Mouse (Mus musculus): ENCODE results near the gene Lipc.

Gene Lipc

GRCm38 (mm10) chr9:70954226-70954625, 2.2 kb upstream of the Lipc start:
- no peak for DNase-seq

- DNase-seq: no peak
Measured at GRCm38 (mm10) chr9:70949336-70949735, 2.7 kb downstream of the Lipc start.

- no peak for DNase-seq
Measured at GRCm38 (mm10) chr9:70947312-70947711, 4.7 kb downstream of the Lipc start.

DNA sequence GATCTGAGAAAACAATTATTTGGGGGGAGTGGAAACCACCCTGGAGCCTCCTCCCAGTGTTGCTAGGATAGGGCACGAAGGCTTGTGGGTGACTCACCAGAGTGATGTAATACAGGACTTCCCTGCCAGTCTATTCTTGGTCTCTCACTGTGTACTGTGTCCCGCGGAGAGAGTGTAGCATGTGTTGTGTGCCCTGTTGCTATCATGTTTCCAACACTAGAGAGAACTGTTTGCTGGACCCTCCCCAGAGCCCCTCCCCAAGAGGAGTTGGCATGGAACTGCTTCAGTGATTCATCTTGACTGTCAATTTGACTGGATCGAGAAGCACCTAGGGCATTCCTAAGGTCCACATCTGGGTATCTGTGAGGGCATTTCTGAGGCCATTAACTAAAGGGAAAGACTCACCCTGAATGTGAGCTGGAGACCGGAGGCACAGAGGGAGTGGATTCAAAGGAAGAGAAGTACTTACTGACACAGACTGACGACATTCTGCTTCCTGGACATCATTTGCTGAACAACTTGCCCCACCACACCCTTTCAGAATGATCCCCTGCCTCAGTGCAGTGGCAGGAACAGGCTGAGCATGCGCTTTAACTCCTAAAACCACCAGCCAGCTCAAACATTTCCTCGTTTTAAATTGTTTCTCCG, 9.2 kb downstream of the Lipc start:
- no peak for DNase-seq

- no peak for DNase-seq
Measured at GRCm38 (mm10) chr9:70939752-70940501, 12.1 kb downstream of the Lipc start.

DNA sequence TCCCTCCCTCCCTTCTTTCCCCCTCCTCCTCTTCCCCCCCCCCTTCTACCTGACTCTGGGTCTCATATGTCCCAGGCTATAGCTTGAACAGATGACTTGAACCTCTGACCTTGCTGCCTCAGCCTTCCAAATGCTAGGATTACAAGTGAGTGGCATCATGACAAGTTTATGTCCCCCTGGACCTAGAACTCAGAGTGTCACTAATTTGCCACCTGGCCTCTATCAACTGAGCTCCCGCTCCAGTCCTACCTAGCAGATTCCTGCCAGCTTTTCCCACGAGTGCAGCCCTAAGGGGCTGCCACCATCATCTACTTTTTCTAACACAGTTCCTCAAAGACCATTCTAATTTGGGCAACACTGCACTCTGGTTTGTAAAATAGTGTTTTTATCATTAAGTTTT, 13.2 kb downstream of the Lipc start:
- DNase-seq: no peak

DNA sequence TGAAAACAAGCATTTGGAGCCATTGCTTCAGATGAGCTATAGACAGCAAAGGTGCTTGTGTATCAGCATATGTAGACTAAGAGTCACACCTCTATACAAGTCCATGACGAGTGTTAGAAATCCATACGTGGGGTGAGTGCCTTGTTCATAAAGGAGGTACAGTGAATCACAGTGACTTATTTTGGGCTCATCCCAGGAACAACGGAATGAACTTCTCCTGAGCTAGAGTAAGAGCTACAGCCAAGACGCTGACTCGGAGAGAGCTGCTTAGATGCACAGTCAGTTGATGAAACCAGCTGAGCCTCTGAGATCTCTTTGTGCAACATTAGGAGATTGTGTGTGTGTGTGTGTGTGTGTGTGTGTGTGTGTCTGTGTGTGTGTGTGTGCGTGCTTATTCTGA, 13.9 kb downstream of the Lipc start:
- no peak for DNase-seq

- no peak for DNase-seq
Measured at GRCm38 (mm10) chr9:70934587-70935295, 17.3 kb downstream of the Lipc start.

DNA sequence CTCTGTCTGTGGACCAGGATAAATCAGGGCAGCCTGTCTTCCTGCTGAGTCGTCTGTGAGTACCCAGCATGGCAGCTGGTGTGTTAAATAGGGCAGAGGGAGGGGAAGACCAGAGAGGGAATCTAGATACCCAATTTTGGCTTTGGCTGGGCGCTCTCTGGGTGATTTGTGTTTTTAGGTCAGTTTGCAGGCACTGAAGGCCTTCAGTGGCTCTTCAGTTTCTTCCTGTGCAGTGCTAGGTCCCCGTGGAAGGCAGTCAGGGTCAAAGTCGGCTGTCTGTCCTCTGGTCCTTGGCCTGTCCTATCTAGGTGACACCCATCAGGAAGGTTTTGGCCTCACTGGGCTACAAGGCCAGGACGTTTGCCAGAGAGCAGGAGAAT, 21.4 kb downstream of the Lipc start:
- DNase-seq: peak; percentile 95

DNA sequence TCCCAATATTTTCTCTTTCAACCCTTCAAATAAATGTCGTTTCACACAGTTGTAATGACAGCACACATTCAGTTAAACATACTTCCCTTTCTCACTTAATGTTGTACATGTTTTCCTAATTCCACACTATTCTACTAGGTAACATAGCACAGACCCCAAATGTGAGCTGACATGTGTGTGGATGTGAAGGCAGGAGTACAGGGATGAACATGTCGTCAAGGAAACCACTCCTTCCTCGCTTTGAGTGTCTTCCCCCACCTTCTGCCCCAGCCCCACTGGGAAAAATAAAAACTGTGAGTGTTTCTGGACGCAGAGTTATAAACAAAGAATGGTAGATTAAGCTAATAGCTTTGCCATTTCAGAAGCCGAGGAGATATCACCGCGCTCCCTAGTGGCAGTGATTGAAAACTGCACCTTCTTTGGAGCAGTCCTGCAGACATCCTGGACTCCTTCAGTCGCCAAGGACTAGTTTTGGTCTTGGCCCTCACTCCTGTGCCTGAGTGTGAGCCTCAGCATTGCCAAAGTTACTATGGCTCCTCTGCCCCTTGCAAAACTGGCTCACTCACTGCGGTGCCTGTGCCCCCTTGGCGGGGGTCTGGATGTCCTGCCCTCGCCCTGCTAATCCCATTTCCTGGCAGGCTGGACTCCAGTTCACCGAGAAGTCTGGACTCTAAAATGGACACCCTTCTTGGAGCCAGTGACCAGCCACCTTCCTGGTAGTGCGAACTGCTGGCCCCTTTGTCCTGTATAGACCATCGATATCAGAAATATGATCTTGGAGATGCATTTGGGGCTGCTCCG, 22.0 kb downstream of the Lipc start:
- DNase-seq: no peak

DNA sequence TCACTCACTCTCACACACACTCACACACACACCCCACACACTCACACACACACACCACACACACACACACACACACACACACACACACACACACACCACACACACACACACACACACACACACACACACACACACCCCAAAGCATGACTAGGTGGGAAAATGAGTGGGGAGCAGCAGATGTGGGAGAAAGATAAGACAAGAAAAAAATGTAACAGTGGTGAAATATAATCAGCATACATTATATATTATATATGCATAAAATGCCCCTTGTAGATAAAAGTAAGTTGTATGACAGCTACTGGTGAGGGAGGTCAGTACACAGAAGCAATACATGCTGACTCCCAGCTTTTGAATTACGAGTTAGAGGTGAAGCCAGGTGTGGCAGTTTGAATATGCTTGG, 23.6 kb downstream of the Lipc start:
- no peak for DNase-seq

DNA sequence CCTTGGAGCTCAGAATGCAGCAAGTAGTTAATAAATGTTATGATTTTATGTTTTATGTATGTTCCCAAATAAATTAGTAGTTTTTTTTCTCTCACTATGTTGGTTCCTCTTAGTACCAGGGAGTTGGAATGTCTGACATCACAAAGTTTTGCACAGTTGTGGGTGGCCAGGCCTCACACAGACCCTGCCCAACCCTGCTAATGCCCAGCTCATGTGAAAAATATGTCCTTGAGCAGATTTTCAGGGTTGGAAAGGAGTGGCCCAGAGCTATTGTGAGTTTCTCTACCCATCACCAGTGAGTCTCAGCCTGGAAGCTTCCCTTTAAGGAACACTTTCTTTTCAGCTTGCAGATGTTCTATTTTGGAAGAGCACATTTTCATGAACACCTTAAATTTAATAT, 24.3 kb downstream of the Lipc start:
- DNase-seq: no peak

GRCm38 (mm10) chr9:70926820-70927588, 25.0 kb downstream of the Lipc start:
- DNase-seq: no peak

DNA sequence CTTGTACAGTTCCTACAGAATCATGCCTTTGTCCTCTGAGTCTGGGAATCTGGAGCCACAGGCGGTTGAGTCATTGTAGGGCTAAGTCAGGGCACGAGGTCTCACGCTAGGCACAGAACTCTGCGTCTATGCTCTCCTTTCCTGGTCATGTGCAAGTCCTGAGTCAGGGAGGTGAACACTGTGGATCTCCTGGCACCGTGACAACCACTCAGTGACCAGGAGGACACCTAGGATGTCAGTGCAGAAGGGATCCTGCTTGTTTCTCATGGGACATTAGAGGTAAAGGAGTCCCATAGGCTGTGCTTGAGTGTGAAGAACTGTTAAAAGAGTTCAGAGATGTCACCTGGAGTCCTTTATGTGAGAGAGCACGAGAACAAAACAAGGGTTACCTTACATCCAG, 26.8 kb downstream of the Lipc start:
- no peak for DNase-seq

DNA sequence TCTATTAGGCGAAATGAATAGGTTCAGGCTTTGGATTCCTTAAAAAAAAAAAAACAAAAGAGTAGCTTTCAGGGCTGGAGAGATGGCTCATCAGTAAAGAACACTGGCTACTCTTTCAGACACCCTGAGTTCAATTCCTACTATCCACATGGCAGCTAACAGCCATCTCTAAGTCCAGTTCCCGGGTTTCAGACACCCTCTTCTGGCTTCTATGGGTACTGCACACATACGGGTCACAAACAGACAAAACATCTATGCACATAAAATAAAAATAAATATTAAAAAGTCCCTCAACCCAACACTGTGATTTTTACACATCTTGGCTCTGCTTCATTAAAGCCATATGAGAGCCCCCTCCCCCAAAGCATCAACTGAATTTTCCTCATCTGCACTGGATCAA, 27.3 kb downstream of the Lipc start:
- DNase-seq: no peak

DNA sequence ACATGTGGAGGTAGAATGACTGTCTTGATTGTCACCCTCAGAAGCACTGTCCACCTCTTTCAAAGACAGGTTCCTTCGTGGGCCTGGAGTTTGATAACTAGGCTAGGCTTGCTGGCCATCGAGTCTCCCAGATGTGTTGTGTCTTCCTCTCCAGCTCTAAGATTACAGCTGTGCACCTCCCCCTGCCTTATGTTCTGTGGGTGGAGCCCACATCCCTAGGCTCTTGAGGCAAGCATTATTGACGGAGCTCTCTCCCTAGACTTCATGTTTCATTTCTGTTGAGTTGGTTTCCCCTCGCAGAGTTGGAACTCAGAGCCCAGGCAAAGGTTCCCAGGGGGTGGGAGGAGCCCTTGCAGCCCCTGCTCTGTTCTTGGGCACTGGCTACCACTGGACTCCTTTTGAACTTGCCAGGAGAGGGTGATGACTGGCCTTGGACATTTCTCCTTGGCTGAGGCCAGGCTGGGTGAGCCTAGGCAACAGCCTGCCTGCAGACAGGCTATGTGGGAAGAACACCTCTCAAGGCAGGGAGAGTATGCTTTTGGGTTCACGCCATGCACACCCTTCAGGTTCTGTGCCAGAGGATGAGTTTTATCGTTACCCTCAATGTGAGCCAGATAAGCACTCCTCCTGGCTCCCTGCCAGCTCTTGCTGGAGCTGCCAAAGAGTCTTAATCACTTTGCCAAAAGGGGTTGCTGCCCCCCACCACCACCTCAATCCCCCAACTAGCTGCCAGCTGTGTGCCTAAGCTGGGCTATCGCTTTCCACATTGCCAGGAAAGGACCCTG, 30.1 kb downstream of the Lipc start:
- peak; percentile 44 for DNase-seq

DNA sequence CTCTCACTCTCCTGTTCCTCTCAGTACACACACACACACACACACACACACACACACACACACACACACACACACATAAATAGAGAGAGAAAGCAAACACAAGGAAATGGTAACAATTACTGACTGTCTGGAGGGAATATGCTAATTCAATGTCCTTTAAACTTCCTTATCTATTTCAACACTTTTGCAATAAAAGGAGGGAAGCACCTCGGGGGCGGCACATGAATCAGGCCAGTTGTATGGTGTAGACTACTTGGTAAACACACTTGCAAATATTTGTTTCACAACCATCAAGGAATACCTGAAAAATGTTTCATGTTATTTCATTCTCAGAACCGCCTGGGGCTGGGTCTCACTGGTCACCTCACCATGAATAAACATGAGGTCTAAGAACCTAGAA, 30.9 kb downstream of the Lipc start:
- no peak for DNase-seq

DNA sequence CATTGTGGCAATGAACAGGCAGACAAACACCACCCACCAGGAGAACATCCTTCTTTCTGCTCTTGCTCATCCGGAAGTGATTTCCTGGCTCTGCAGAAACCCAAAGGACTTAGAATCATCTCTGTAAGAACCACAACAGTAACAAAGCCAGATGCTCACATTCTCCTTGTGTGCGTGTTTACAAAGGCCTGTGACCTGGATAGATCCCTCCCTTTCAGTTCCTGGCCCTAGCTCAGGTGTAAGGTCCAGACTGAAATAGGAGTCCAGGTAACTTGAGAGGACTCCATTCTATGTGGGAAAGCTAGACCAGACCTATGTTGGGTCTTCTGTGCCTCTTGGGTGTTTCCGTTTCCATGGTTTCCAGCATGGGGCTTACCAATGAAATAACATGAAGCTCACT, 32.8 kb downstream of the Lipc start:
- no peak for DNase-seq

GRCm38 (mm10) chr9:70916516-70916915, 35.5 kb downstream of the Lipc start:
- no peak for DNase-seq

DNA sequence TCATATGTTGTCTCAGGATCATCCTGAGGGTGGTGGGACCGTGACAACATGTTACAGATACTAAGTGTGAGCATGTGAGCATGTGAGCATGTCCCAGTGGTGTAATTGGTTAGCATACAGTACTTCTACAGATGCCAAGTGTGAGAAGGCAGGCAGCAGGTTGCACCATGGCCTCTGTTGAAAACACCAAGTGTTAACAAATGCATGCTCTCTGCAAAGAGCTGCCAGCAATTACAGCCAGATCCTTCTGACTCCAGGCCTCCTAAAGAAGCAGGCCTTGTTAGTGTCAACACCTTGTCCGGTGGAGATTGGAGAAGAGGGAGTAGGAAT, 36.7 kb downstream of the Lipc start:
- DNase-seq: no peak

GRCm38 (mm10) chr9:70914659-70915355, 37.2 kb downstream of the Lipc start:
- DNase-seq: no peak

All from cerebellum, adult 11-12 months (tissue).